Mouse (Mus musculus) hindbrain, embryonic 12.5 days (tissue): ENCODE results near the gene Msl2. TPM values are rescaled to one million over a fixed set of nuclear protein-coding genes. Genes with fewer than 3 reads are reported as not detected.

Experiments
- ATAC-seq: fragments of 200-750 bp; cut with Nextera tagmentation; 2 replicates; pipeline ENCODE4 v1.8.0; 2017; ENCODE audit warnings: moderate TSS enrichment; ENCODE audit not compliant: low FRiP score
- H3K27ac ChIP-seq: fragments of 300-500 bp; sonication (generic); 2 replicates; pipeline ENCODE4 v1.5.1; 2016; ENCODE audit warnings: mild to moderate bottlenecking
- H3K27me3 ChIP-seq: fragments of 300-500 bp; sonication (generic); 2 replicates; pipeline ENCODE4 v1.6.1; 2016; ENCODE audit warnings: mild to moderate bottlenecking
- H3K36me3 ChIP-seq: fragments of 300-500 bp; sonication (generic); 2 replicates; pipeline ENCODE4 v1.6.1; 2016; ENCODE audit warnings: mild to moderate bottlenecking
- H3K4me1 ChIP-seq: fragments of 300-500 bp; sonication (generic); 2 replicates; pipeline ENCODE4 v1.6.1; 2016
- H3K4me2 ChIP-seq: fragments of 300-500 bp; sonication (generic); replicated peaks from 2 replicates; pipeline ENCODE4 v1.6.1; 2016; ENCODE audit warnings: mild to moderate bottlenecking
- H3K4me3 ChIP-seq: fragments of 300-500 bp; sonication (generic); 2 replicates; pipeline ENCODE4 v1.5.1; 2016; ENCODE audit warnings: mild to moderate bottlenecking
- H3K9ac ChIP-seq: fragments of 300-500 bp; sonication (generic); 2 replicates; pipeline ENCODE4 v1.6.1; 2016; ENCODE audit warnings: mild to moderate bottlenecking, moderate library complexity
- H3K9me3 ChIP-seq: fragments of 300-500 bp; sonication (generic); replicated peaks from 2 replicates; pipeline ENCODE4 v1.6.1; 2016; ENCODE audit warnings: mild to moderate bottlenecking
- WGBS: fragments of 180-500 bp; shearing (Covaris S2); methylation state at CpG from one replicate; pipeline ENCODE4 v1.1.7; 2016; 5-methylcytosine and 5-hydroxymethylcytosine counted together
- polyA plus RNA-seq: library from polyadenylated mRNA; unstranded; fragments of >200 nt; fragmentation: Nextera tagmentation; extraction: Ambion mirVana; gene quantifications from 2 replicates; pipeline ENCODE4 v1.2.1, GENCODE M21; 2016

Msl2 gene
- polyA plus RNA-seq, 1 experiment from 2014 or later: 9.6 TPM

DNA sequence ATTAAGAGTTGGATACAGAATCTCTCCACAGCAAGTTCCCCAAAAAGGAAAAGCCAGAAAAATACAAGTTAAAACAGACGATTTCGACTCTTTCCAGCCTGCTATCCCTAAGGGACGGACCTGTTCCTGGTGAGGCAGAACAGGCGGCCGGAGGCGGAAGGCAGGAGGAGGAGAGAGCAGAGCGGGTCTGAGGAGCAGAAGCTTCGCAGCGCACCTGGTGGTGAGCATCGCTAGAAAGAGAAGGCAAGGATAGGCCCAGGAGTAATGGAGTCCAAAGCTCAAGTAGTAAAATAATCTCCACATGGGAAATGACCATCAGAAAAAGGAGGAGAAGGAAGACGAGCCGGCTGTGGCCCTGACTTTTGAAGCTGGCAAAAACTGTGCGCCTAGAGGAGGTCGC lies 20.6 kb upstream of the Msl2 start:
- no peaks in the 10 kb centered on the region for H3K36me3 ChIP-seq
- no peak overlapping the region for H3K4me3 ChIP-seq
- no peaks in the 10 kb centered on the region for H3K27me3 ChIP-seq
- 75% methylated on average over 14 of the region's 14 CpGs for WGBS
- no peak overlapping the region for H3K4me2 ChIP-seq
- H3K4me1 ChIP-seq: no peaks in the 10 kb centered on the region
- H3K9me3 ChIP-seq: no peaks in the 10 kb centered on the region
- ATAC-seq: no peak
- no peak overlapping the region for H3K27ac ChIP-seq
- H3K9ac ChIP-seq: no peak overlapping the region

DNA sequence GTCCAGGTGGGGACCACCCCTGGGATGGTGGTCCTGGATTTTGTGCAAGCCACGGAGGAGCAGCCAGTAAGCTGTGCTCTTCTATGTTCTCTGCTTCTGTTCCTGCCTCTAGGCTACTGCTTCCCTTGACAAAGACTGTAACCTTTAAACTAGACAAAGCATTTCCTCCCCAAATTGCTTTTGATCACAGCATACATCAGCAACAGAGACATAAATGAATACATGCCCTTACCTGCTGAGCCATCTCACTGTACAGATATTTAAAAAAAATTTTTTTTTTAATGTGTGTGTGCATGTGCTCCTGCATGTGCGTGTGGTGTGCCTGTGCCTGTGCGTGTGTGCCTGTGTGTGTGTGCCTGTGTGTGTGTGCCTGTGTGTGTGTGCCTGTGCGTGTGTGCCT lies 16.7 kb upstream of the Msl2 start:
- WGBS: 93% methylated on average over 4 of the region's 4 CpGs
- H3K27ac ChIP-seq: no peak overlapping the region
- H3K36me3 ChIP-seq: no peaks in the 10 kb centered on the region
- H3K4me2 ChIP-seq: no peak overlapping the region
- ATAC-seq: no peak
- no peaks in the 10 kb centered on the region for H3K27me3 ChIP-seq
- no peaks in the 10 kb centered on the region for H3K9me3 ChIP-seq
- H3K4me3 ChIP-seq: no peak overlapping the region
- no peak overlapping the region for H3K9ac ChIP-seq
- no peaks in the 10 kb centered on the region for H3K4me1 ChIP-seq

DNA sequence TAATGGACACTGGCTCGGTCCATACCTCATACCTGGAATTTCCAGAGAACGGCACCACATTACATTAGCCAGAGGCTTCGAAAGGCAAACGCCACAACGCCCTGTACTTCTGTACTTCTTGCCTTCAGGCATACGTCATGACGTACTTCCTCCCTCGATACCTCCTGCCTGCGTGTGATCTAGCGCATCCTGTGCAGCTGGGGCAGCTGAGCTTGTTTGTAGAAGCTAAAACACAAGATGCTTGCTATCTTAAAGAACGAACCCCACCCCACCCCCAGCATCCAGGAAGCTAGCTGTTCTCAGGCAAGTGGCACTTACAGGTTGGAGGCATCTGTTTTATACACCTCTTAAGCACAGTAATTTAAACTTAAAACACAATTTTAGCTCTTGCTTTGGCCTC lies 12.9 kb upstream of the Msl2 start:
- 77% methylated on average over 11 of the region's 11 CpGs for WGBS
- Histone ChIP-seq H3K27me3 (no peaks in the 10 kb centered on the region), H3K4me1 (no peaks in the 10 kb centered on the region), H3K9ac (no peak overlapping the region), H3K4me2 (no peak overlapping the region), H3K36me3 (no peaks in the 10 kb centered on the region), H3K4me3 (no peak overlapping the region), H3K27ac (no peak overlapping the region), H3K9me3 (no peaks in the 10 kb centered on the region)
- no peak for ATAC-seq

DNA sequence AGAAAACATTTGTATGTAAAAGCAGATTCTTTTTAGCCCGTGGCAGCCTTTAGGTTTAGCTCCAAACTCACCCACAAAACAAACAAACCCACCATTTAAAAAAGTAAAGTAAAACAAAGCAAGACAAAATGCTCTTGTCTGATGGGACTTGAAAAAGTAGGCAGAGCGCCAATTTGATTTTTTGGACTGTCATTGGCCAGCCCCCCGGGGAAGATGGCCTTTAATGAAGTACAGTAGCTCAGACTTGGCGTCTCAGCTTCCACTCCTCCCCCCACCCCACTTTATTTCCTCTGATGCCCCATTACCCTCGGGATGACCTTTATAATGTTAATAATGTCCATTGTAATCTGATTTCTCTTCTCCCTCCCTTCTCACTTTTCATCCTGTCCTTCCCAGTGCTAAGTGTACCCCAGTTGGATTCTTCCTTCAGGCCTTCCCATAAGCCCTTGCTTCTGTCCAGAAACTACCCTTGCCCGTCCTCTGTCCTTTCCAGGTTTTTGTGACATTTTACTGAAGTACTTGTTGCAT lies 11.6 kb upstream of the Msl2 start:
- H3K4me3 ChIP-seq: no peak overlapping the region
- no peaks in the 10 kb centered on the region for H3K27me3 ChIP-seq
- H3K4me2 ChIP-seq: no peak overlapping the region
- no peaks in the 10 kb centered on the region for H3K36me3 ChIP-seq
- WGBS: 63% methylated on average over 6 of the region's 6 CpGs
- ATAC-seq: no peak
- H3K4me1 ChIP-seq: no peaks in the 10 kb centered on the region
- no peak overlapping the region for H3K27ac ChIP-seq
- no peaks in the 10 kb centered on the region for H3K9me3 ChIP-seq
- H3K9ac ChIP-seq: no peak overlapping the region

DNA sequence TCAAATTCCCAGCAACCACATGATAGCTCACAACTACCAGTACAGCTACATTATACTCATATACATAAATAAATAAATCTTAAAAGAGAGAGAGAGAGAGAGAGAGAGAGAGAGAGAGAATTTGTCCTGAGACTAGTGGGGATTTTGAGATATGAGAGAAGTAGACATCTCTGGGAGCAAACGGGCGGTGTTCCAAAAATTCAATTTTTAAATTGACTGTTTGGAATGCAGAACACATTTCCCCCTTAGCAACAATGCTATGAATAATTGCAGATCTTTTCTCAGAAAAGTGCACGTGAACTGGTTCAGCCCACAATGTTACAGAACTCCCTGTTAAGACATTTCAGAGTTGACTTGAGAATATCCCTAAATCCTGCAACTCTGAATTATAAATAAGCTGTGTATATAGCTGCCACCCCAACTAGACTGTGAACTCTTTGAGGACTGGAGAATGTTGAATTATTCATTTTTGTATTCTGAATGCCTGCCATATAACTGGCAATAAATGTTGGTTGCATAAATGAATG lies 8.8 kb upstream of the Msl2 start:
- H3K27me3 ChIP-seq: no peaks in the 10 kb centered on the region
- H3K9ac ChIP-seq: no peak overlapping the region
- H3K27ac ChIP-seq: no peak overlapping the region
- no peak overlapping the region for H3K4me3 ChIP-seq
- no peaks in the 10 kb centered on the region for H3K4me1 ChIP-seq
- no peak for ATAC-seq
- WGBS: 93% methylated on average over 3 of the region's 3 CpGs
- H3K9me3 ChIP-seq: no peaks in the 10 kb centered on the region; the same call in 1 of the 2 replicates
- no peaks in the 10 kb centered on the region for H3K36me3 ChIP-seq
- H3K4me2 ChIP-seq: no peak overlapping the region

DNA sequence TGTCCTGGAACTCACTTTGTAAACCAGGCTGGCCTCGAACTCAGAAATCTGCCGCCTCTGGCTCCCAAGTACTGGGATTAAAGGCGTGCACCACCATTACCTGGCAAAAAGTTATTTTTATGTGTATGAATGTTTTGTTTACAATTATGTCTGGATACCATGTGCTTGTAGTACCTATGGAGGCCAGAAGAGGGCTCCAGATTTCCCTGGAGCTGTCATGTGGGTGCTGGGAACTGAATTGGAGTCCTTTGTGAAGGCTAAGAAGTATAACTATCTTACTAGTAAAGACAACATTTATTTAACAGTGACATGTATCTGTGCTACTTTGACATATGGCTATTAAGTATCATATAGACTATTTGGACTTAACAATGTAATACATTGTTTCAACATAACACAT lies 4.1 kb upstream of the Msl2 start:
- Histone ChIP-seq H3K4me2 (no peak overlapping the region), H3K27ac (no peak overlapping the region), H3K9ac (no peak overlapping the region), H3K4me1 (no peaks in the 10 kb centered on the region), H3K36me3 (no peaks in the 10 kb centered on the region), H3K27me3 (no peaks in the 10 kb centered on the region), H3K9me3 (no peaks in the 10 kb centered on the region; the same call in 1 of the 2 replicates), H3K4me3 (no peak overlapping the region)
- 94% methylated on average over 3 of the region's 3 CpGs for WGBS
- no peak for ATAC-seq

DNA sequence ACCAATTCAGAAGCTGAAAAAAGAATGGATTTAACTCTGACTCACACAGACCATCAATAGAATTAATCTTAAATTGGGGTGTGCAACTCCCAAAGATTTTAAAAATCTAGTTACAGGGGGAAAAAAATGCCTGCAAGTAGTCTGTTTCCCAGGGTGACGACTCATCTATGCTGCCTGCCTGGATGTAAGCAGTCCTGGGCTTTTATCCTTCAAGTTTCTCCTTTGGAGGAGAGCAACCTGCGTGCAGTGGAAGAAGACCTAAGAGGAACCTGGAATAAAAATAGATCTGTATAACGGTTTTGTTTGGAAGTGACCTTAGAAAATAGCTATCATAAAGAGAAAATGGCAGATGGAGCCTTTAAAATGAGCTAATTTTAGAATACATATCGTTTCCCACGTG lies 1.4 kb upstream of the Msl2 start:
- 60% methylated on average over 5 of the region's 5 CpGs for WGBS
- Histone ChIP-seq H3K27me3 (no peaks in the 10 kb centered on the region), H3K9ac (no peak overlapping the region), H3K36me3 (no peaks in the 10 kb centered on the region), H3K4me1 (peaks cover 6% of the 10 kb centered on the region), H3K4me3 (no peak overlapping the region), H3K27ac (no peak overlapping the region), H3K4me2 (no peak overlapping the region), H3K9me3 (no peaks in the 10 kb centered on the region; the same call in 1 of the 2 replicates)
- ATAC-seq: no peak

DNA sequence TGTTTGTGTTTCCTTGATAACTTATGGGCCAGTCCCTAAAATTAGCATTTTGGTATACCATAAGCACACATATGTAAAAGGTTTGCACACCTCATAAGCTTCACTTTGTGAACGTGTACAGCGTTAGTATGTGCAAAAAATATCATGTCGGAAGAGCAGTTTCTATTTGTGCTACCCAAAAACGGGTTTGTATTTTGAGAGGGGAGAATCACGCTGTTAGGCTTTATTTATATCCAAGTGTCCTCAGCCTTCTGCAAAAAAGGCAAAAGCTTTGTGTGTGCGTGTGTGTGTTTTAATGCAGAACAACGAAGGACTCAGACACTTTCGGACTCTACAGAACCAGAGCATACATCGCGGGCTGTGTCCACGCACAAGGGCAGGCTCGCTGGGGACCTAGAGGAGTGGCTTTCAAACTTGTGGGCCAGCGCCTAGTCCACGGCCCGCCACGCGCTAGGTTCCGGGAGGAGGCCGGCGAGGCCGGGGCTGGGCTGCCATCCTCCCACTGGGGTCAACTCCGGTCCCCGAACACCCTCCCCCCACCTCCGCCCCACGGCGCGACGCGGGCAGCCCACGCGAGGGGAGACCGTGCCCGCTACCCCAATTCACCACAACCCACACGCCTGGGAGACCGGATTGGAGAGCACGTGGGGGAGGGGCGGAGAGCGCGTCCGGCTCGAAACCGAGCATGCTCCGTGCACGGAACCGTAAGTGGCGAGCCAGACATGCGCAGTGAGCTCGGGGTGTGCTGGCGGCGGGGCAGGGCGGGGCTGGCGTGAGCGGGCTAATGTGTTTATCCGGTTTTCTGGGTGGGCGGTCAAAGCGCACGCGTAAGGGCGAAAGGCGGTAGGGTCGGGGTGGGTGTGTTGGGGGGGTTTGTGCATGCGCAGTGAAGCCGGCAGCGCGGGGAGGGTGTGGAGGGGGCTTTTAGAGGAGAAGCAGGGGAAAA lies 587 bp upstream of the Msl2 start:
- peak overlapping the region; percentile 100 for H3K27ac ChIP-seq
- H3K4me3 ChIP-seq: peak overlapping the region; percentile 98
- no peaks in the 10 kb centered on the region for H3K36me3 ChIP-seq
- peaks cover 12% of the 10 kb centered on the region for H3K4me1 ChIP-seq
- H3K9ac ChIP-seq: peak overlapping the region; percentile 98
- no peaks in the 10 kb centered on the region for H3K27me3 ChIP-seq
- peak overlapping the region; percentile 76 for H3K4me2 ChIP-seq
- peak; percentile 94 for ATAC-seq
- 2% methylated on average over 60 of the region's 65 CpGs for WGBS
- H3K9me3 ChIP-seq: no peaks in the 10 kb centered on the region; the same call in 1 of the 2 replicates

DNA sequence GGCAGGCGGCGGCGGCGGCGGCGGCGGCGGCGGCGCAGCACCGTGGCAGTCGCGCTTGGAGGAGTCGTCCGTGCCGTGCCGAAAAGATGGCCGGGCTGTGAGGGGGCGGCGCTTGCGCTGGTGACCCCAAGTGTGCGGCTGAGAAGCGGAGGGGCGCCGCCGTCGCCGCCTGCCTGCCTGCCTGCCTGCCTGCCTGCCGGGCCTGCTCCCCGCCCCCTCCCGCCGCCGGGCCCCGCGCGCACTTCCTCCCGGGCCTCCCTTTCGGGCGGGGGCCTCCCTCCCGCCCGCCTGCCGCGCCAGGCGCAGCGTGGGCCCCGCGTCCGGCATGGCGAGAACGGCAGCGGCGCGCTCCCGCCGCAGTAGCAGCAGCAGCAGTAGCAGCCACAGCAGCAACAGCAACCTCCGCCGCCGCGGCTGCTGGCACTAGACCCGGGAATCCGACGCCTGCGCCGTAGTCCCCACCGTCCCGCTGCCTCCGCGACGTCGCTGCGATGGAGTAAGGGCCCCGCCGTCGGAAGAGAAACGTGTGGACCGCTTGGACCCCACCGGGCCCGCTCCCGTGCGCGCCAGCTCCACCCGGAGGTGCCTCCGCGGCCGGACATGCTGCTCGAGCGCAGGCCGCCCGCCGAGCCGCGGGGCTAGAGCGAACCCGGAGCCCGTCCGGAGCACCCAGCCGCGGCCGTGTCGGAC lies 576 bp downstream of the Msl2 start:
- no peaks in the 10 kb centered on the region; the same call in 1 of the 2 replicates for H3K9me3 ChIP-seq
- peaks cover 23% of the 10 kb centered on the region for H3K4me1 ChIP-seq
- peak overlapping the region; percentile 98 for H3K9ac ChIP-seq
- ATAC-seq: peak; percentile 63
- no peaks in the 10 kb centered on the region for H3K36me3 ChIP-seq
- peak overlapping the region; percentile 92 for H3K4me2 ChIP-seq
- peak overlapping the region; percentile 98 for H3K4me3 ChIP-seq
- WGBS: 0% methylated on average over 63 of the region's 100 CpGs
- H3K27me3 ChIP-seq: no peaks in the 10 kb centered on the region
- peak overlapping the region; percentile 100 for H3K27ac ChIP-seq

DNA sequence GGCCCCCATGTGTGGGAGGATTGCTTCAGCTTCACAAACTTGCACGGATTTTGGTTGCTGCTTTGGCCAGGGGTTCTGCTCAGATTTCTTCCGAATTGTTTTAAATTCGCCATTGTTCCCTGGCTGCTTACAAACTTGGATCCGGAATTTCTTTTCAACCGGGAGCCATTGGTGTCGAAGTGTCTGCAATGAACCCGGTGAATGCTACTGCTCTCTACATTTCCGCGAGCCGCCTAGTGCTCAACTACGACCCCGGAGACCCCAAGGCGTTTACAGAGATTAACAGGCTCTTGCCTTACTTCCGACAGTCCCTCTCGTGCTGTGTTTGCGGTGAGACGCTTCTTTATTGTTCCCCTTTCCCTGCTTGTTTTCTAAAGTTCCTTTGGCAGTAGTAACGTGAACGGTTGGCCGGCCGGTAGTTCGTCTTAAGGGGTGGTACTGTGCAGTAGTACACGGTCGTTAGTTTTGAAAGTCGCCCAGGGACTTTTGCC lies 1.2 kb downstream of the Msl2 start:
- Histone ChIP-seq H3K27me3 (no peaks in the 10 kb centered on the region), H3K9ac (peak overlapping the region; percentile 98), H3K27ac (peak overlapping the region; percentile 100), H3K36me3 (no peaks in the 10 kb centered on the region), H3K4me3 (peak overlapping the region; percentile 98), H3K4me2 (peak overlapping the region; percentile 92), H3K9me3 (no peaks in the 10 kb centered on the region), H3K4me1 (peaks cover 28% of the 10 kb centered on the region)
- WGBS: 0% methylated on average over 25 of the region's 25 CpGs
- ATAC-seq: no peak

DNA sequence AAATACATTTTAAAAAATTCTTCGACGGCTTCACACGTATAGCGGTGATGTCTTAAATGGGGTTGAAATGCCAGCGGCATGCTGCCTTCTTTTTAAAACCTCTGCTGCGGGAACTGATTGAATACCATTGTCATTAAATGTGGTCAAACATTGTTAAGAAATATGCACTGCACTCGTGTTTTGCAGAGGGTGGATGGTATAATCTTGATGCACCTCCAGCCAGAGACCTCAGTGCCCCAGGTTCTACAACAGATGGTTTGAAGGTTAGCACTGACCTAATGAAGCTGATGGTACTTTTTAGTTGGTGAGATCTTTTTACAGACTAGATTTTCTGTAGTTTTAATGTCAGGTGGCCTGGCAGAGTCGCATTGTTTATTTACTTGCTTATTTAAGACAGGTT lies 1.8 kb downstream of the Msl2 start:
- no peaks in the 10 kb centered on the region for H3K36me3 ChIP-seq
- peak overlapping the region; percentile 98 for H3K9ac ChIP-seq
- peaks cover 31% of the 10 kb centered on the region for H3K4me1 ChIP-seq
- no peak overlapping the region for H3K27ac ChIP-seq
- H3K27me3 ChIP-seq: no peaks in the 10 kb centered on the region
- no peak for ATAC-seq
- no peaks in the 10 kb centered on the region for H3K9me3 ChIP-seq
- H3K4me2 ChIP-seq: peak overlapping the region; percentile 92
- H3K4me3 ChIP-seq: peak overlapping the region; percentile 98
- WGBS: 1% methylated on average over 8 of the region's 8 CpGs
